Mouse (Mus musculus): ENCODE data around the gene Nynrin. TPM values are rescaled to one million over a fixed set of nuclear protein-coding genes. Genes with fewer than 3 reads are reported as not detected.

Gene Nynrin
- polyA plus RNA-seq, 1 experiment from 2014 or later, result 14.2 TPM

- Histone ChIP-seq H3K27ac (ENCODE audit: low read length) (peak overlapping the region; percentile 99), H3K4me3 (ENCODE audit: low read depth, low read length) (peak overlapping the region; percentile 80), H3K4me1 (ENCODE audit: control insufficient read depth, insufficient read depth, low read length) (peaks cover 32% of the 10 kb centered on the region; the same call in 1 of the 2 replicates), H3K9me3 (ENCODE audit: control insufficient read depth, low read depth, low read length) (no peaks in the 10 kb centered on the region), H3K27me3 (ENCODE audit: control insufficient read depth, insufficient read depth, low read length) (no peaks in the 10 kb centered on the region), H3K4me2 (replicated peaks; ENCODE audit: low read depth, low read length) (peak overlapping the region; percentile 65), H3K9ac (replicated peaks; ENCODE audit: low read depth, low read length) (peak overlapping the region; percentile 19; the same call in 1 of the 2 replicates), H3K36me3 (ENCODE audit: control insufficient read depth, insufficient read depth, low read length) (peaks cover 11% of the 10 kb centered on the region)
- WGBS, result 1% methylated on average over 10 of the region's 10 CpGs
- no peak for ATAC-seq (ENCODE audit: insufficient number of reproducible peaks, insufficient read depth, low FRiP score, low read depth)
These were observed 29.8 kb upstream of the Nynrin start for GRCm38 (mm10) chr14:55824001-55824480.

GRCm38 (mm10) chr14:55824481-55825215 is 29.2 kb upstream of the Nynrin start:
- Histone ChIP-seq H3K36me3 (ENCODE audit: control insufficient read depth, insufficient read depth, low read length) (peaks cover 17% of the 10 kb centered on the region), H3K4me3 (ENCODE audit: low read depth, low read length) (peak overlapping the region; percentile 80), H3K4me2 (replicated peaks; ENCODE audit: low read depth, low read length) (peak overlapping the region; percentile 65), H3K27ac (ENCODE audit: low read length) (peak overlapping the region; percentile 99), H3K27me3 (ENCODE audit: control insufficient read depth, insufficient read depth, low read length) (no peaks in the 10 kb centered on the region), H3K9me3 (ENCODE audit: control insufficient read depth, low read depth, low read length) (no peaks in the 10 kb centered on the region), H3K4me1 (ENCODE audit: control insufficient read depth, insufficient read depth, low read length) (peaks cover 32% of the 10 kb centered on the region; the same call in 1 of the 2 replicates), H3K9ac (replicated peaks; ENCODE audit: low read depth, low read length) (peak overlapping the region; percentile 87)
- WGBS, result 1% methylated on average over 29 of the region's 32 CpGs
- peak; percentile 15; the same call in 1 of the 2 replicates for ATAC-seq (ENCODE audit: insufficient number of reproducible peaks, insufficient read depth, low FRiP score, low read depth)

GRCm38 (mm10) chr14:55825216-55826051 is 28.4 kb upstream of the Nynrin start:
- Histone ChIP-seq H3K4me3 (ENCODE audit: low read depth, low read length) (peak overlapping the region; percentile 80), H3K9me3 (ENCODE audit: control insufficient read depth, low read depth, low read length) (no peaks in the 10 kb centered on the region), H3K27ac (ENCODE audit: low read length) (peak overlapping the region; percentile 99), H3K36me3 (ENCODE audit: control insufficient read depth, insufficient read depth, low read length) (peaks cover 24% of the 10 kb centered on the region), H3K4me2 (replicated peaks; ENCODE audit: low read depth, low read length) (peak overlapping the region; percentile 65), H3K27me3 (ENCODE audit: control insufficient read depth, insufficient read depth, low read length) (no peaks in the 10 kb centered on the region), H3K9ac (replicated peaks; ENCODE audit: low read depth, low read length) (peak overlapping the region; percentile 87), H3K4me1 (ENCODE audit: control insufficient read depth, insufficient read depth, low read length) (peaks cover 32% of the 10 kb centered on the region; the same call in 1 of the 2 replicates)
- ATAC-seq (ENCODE audit: insufficient number of reproducible peaks, insufficient read depth, low FRiP score, low read depth), result no peak
- under 1% methylated on average over 21 of the region's 37 CpGs for WGBS

- Histone ChIP-seq H3K4me3 (ENCODE audit: low read depth, low read length) (peak overlapping the region; percentile 80), H3K36me3 (ENCODE audit: control insufficient read depth, insufficient read depth, low read length) (peaks cover 28% of the 10 kb centered on the region), H3K27ac (ENCODE audit: low read length) (peak overlapping the region; percentile 99; the same call in 1 of the 2 replicates), H3K4me2 (replicated peaks; ENCODE audit: low read depth, low read length) (peak overlapping the region; percentile 65), H3K9ac (replicated peaks; ENCODE audit: low read depth, low read length) (peak overlapping the region; percentile 87), H3K9me3 (ENCODE audit: control insufficient read depth, low read depth, low read length) (no peaks in the 10 kb centered on the region), H3K27me3 (ENCODE audit: control insufficient read depth, insufficient read depth, low read length) (no peaks in the 10 kb centered on the region), H3K4me1 (ENCODE audit: control insufficient read depth, insufficient read depth, low read length) (peaks cover 32% of the 10 kb centered on the region; the same call in 1 of the 2 replicates)
- no peak for ATAC-seq (ENCODE audit: insufficient number of reproducible peaks, insufficient read depth, low FRiP score, low read depth)
- 6% methylated on average over 15 of the region's 15 CpGs for WGBS
These were observed 27.7 kb upstream of the Nynrin start for GRCm38 (mm10) chr14:55826142-55826541.

GRCm38 (mm10) chr14:55826551-55827340 is 27.1 kb upstream of the Nynrin start:
- ATAC-seq (ENCODE audit: insufficient number of reproducible peaks, insufficient read depth, low FRiP score, low read depth), result no peak
- H3K27me3 ChIP-seq (ENCODE audit: control insufficient read depth, insufficient read depth, low read length), result no peaks in the 10 kb centered on the region
- peak overlapping the region; percentile 99; the same call in 1 of the 2 replicates for H3K27ac ChIP-seq (ENCODE audit: low read length)
- H3K36me3 ChIP-seq (ENCODE audit: control insufficient read depth, insufficient read depth, low read length), result peaks cover 35% of the 10 kb centered on the region
- peak overlapping the region; percentile 65 for H3K4me2 ChIP-seq (replicated peaks; ENCODE audit: low read depth, low read length)
- H3K9ac ChIP-seq (replicated peaks; ENCODE audit: low read depth, low read length), result peak overlapping the region; percentile 87
- H3K9me3 ChIP-seq (ENCODE audit: control insufficient read depth, low read depth, low read length), result no peaks in the 10 kb centered on the region
- peaks cover 32% of the 10 kb centered on the region; the same call in 1 of the 2 replicates for H3K4me1 ChIP-seq (ENCODE audit: control insufficient read depth, insufficient read depth, low read length)
- WGBS, result 14% methylated on average over 41 of the region's 41 CpGs
- H3K4me3 ChIP-seq (ENCODE audit: low read depth, low read length), result peak overlapping the region; percentile 80

GRCm38 (mm10) chr14:55828716-55829263 is 25.0 kb upstream of the Nynrin start:
- H3K36me3 ChIP-seq (ENCODE audit: control insufficient read depth, insufficient read depth, low read length), result peaks cover 43% of the 10 kb centered on the region
- no peak overlapping the region for H3K4me3 ChIP-seq (ENCODE audit: low read depth, low read length)
- no peak for ATAC-seq (ENCODE audit: insufficient number of reproducible peaks, insufficient read depth, low FRiP score, low read depth)
- peaks cover 29% of the 10 kb centered on the region; the same call in 1 of the 2 replicates for H3K4me1 ChIP-seq (ENCODE audit: control insufficient read depth, insufficient read depth, low read length)
- H3K4me2 ChIP-seq (replicated peaks; ENCODE audit: low read depth, low read length), result no peak overlapping the region
- no peaks in the 10 kb centered on the region for H3K9me3 ChIP-seq (ENCODE audit: control insufficient read depth, low read depth, low read length)
- no peaks in the 10 kb centered on the region for H3K27me3 ChIP-seq (ENCODE audit: control insufficient read depth, insufficient read depth, low read length)
- H3K27ac ChIP-seq (ENCODE audit: low read length), result no peak overlapping the region
- H3K9ac ChIP-seq (replicated peaks; ENCODE audit: low read depth, low read length), result no peak overlapping the region
- 34% methylated on average over 3 of the region's 3 CpGs for WGBS

GRCm38 (mm10) chr14:55829854-55830253 is 24.0 kb upstream of the Nynrin start:
- Histone ChIP-seq H3K9ac (replicated peaks; ENCODE audit: low read depth, low read length) (no peak overlapping the region), H3K4me1 (ENCODE audit: control insufficient read depth, insufficient read depth, low read length) (peaks cover 25% of the 10 kb centered on the region; the same call in 1 of the 2 replicates), H3K27me3 (ENCODE audit: control insufficient read depth, insufficient read depth, low read length) (no peaks in the 10 kb centered on the region), H3K4me2 (replicated peaks; ENCODE audit: low read depth, low read length) (no peak overlapping the region), H3K4me3 (ENCODE audit: low read depth, low read length) (no peak overlapping the region), H3K27ac (ENCODE audit: low read length) (no peak overlapping the region), H3K36me3 (ENCODE audit: control insufficient read depth, insufficient read depth, low read length) (peaks cover 43% of the 10 kb centered on the region), H3K9me3 (ENCODE audit: control insufficient read depth, low read depth, low read length) (no peaks in the 10 kb centered on the region)
- 94% methylated on average over 16 of the region's 16 CpGs for WGBS
- ATAC-seq (ENCODE audit: insufficient number of reproducible peaks, insufficient read depth, low FRiP score, low read depth), result no peak

Data from stomach, embryonic 14.5 days (tissue).